Mouse (Mus musculus) inflammation-experienced regulatory T-cells, adult 6 months (primary cell): ENCODE data around the gene Cacng4. TPM values are rescaled to one million over a fixed set of nuclear protein-coding genes. Genes with fewer than 3 reads are reported as not detected.

Source experiments
- ATAC-seq: one replicate; pipeline ENCODE4 v1.8.0; 2017
- polyA plus RNA-seq, 3 experiments: library from polyadenylated mRNA; unstranded; fragments of 100-300 nt; shearing (Covaris generic); gene quantifications; one replicate each; pipeline ENCODE4 v1.2.1; 2017

The Cacng4 gene
- polyA plus RNA-seq, 3 experiments from 2014 or later = not detected

DNA sequence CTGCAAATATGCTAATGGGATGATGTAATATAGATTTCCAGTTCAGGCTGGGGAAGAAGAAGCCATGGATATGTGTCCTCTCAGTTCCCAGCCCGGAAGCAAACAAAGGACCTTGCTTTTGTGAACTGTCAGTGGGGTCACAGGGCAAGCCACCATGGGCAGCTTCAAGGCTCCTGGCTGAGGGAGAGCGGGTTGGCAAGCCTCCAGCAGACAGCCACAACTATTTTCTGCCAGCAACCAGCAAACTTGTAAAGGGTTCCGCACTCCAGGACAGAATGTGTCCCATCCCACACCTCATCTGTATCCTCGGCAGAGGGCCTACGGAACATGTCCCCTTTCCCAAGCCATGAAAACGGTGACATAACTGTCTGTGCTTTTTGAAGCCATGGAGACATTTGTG, 22.4 kb downstream of the Cacng4 start:
- no peak for ATAC-seq

- ATAC-seq = no peak
Measured at GRCm38 (mm10) chr11:107768361-107768760, 26.0 kb downstream of the Cacng4 start.

- no peak for ATAC-seq
Measured at GRCm38 (mm10) chr11:107766932-107767331, 27.4 kb downstream of the Cacng4 start.

DNA sequence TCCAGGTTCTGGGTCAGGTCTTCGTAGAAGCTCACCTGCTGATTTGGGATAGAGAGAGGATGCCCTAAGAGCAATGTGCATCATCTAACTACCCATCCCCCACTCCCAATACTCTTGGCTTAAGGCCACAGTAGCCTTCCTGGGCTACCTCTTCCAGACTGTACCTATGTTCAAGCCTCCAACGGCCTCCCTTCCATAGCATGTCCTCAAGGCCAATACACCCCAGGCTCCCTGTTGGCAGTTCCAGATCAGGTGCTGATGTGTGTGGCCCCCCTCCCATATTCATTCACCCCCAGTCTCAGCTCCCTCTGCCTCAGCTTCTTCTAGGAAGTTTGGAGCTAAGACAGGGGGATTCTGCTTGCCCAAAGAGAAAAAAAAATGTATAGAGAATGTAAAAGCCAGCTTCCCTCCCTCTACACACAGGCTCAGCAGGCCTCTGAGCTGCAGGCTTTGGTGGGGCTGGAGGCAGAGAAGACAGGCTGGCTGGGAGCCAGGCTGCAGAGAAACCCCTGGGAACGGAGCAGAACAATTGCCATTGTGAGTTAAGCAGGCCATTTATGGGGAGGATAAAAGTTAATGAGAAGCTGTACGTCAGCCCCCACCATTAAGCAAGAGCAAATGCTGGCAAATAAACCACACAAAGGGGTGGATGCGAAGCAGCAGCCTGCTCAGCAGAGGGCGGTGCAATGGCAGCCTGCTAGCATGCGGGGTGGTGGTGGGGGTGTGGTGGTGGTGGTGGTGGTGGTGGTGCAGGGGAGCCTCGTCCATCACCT, 31.5 kb downstream of the Cacng4 start:
- no peak for ATAC-seq

GRCm38 (mm10) chr11:107761790-107762500, 32.4 kb downstream of the Cacng4 start:
- no peak for ATAC-seq

DNA sequence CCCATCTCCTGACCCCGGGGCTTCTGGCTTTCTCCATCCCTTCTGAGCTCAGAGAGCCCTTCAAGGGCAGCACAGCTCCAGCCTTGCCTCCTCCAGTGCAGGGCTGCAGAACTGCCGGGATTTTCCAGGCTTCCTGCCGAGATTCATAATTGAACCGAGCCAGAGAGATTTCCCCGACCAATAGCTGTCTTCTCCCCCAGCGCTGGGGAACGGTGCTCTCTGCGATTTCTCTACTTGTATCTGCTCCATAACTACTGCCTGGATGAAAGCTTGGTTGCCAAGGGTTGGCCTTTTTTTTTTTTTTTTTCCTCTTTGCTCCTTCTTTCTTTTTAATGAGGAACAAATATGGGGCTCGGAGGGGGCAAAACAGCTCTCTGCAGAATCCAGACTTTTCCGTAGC, 34.4 kb downstream of the Cacng4 start:
- no peak for ATAC-seq

DNA sequence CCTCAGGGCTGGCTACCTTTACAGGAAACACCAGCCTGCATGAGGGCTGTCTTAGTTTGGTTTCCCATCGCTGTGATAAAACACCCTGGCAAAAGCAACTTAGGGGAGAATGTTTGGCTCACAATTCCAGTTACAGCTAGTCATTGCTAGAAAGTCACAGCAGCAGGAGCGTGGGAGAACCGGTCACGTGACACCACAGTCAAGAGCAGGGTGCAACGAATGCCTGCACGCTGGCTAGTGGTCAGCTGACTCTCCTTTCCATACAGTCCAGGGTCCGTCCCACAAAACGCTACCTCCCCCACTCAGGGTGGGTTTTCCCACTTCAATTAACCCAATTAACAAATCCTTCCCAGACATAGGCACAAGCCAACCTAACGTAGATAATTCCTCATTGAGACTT, 34.8 kb downstream of the Cacng4 start:
- ATAC-seq = no peak

- ATAC-seq = no peak
Measured at GRCm38 (mm10) chr11:107749114-107749513, 45.2 kb downstream of the Cacng4 start.

DNA sequence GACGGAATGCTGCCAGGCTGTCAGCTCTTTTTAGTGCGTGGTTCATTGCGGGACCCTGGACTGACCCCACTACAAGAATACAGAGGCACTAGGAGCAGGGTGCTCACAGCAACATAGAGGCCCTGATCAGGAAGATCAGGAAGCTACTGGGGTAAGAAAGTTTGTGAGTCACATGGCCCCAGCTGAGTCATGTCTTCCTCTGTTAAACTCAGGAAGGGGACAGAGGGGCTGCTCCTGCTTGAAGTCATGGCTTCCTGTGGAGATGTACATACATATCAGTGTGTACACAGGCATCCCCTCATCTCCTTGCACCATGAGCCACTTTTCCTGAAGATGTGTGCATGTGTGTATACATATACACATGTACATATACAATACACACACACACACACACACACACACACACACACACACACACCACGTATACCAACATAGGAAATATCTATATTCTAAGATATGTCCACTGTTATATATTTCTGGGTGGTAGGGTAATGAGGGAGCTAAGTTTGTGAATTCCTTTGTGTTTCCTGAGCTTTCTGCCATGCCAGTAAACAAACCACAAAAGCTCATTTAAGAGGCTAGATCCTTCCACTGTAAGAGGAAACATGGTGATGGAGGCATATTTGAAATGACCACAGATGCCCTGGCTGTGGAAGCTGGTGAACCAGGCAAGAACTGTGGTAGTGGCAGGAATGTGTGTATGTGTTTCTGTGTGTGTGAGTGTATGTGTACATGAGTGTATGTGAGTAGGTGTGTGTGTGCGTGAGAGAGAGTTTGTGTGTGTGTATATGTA, 45.9 kb downstream of the Cacng4 start:
- no peak for ATAC-seq

DNA sequence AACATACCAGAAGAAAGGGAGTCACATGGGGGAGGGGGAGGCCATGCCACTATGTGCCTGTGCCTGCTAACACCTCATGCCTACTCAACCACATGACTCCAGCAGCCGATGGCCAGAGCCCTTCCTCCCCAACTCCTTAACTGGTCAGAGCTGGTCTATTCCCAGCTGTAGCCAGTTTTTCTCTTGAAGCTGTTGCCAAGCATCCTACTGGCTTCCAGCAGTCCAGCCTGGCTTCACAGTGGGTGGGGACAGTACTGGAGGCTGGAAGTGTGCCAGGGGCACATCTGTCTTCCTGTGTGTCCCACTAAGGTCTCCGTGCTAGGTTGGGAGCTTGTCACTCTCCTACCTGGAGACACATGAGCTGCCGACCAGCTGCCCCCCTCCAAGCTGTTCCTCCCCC, 51.3 kb downstream of the Cacng4 start:
- ATAC-seq = no peak

DNA sequence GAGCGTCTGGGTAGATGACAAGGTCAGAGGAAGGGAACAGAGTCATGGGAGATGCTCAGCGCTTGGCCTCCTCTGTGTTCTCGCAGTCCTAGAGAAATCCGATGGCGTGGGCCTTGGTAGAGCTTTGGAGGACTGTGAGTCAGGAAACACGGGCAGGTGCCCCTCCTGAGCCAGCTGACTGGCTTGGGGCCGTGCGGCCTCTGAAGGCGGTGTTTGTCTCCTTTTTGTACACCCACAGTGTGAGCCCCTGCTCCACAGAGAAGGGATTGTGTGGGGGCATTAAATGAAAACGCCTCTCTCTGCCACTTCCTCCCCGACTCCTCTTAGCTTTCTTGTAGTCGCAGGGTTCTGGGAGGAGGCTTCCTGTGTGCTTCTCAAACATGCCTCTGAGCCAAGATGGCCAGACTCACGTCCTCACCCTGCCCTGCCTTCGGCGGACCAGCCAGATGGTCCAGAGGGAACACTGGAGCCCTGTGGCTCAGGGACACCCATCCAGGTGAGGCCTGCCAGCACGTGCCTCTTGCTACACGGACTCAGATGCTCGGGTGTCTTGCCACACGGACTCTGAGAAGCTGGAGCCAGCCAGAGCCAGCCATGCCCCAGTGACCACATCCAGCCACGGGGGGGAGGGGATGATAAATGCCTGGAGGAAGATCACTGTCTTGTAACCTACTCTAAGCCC, 55.8 kb downstream of the Cacng4 start:
- no peak for ATAC-seq

DNA sequence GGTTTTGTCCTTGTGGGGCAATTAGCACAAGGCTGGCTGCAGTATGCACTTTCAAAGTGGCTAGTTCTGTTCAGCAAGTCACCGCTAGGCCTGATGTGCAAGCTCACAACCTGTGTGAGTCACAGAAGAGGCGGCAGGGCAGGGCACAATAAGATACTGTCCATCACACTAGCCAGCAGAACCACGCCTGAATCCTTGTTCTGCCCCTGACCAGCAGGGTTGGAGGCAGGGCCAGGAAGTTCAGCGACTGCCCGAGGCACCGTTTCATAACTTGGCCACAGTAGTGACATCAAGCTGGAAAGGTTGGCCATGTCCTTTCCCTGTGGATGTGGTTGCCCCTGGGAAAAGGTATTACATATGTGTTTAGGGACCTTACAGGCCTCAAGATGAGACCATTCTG, 56.5 kb downstream of the Cacng4 start:
- ATAC-seq = no peak

- ATAC-seq = no peak
Measured at GRCm38 (mm10) chr11:107734133-107734532, 60.2 kb downstream of the Cacng4 start.

GRCm38 (mm10) chr11:107731498-107731897, 62.9 kb downstream of the Cacng4 start:
- no peak for ATAC-seq

GRCm38 (mm10) chr11:107730940-107731339, 63.4 kb downstream of the Cacng4 start:
- no peak for ATAC-seq

- ATAC-seq = no peak
Measured at GRCm38 (mm10) chr11:107729141-107729540, 65.2 kb downstream of the Cacng4 start.

- no peak for ATAC-seq
Measured at GRCm38 (mm10) chr11:107728073-107728863, 66.1 kb downstream of the Cacng4 start.

GRCm38 (mm10) chr11:107724603-107725002, 69.8 kb downstream of the Cacng4 start:
- ATAC-seq = no peak

- ATAC-seq = no peak
Measured at GRCm38 (mm10) chr11:107721057-107721456, 73.3 kb downstream of the Cacng4 start.

- ATAC-seq = no peak
Measured at GRCm38 (mm10) chr11:107720264-107721021, 73.9 kb downstream of the Cacng4 start.

- no peak for ATAC-seq
Measured at GRCm38 (mm10) chr11:107716332-107716938, 77.9 kb downstream of the Cacng4 start, which contains the start of gene Cacng1. TSS of gene Cacng1 (minus strand) at chr11:107716522.
